In the genomic region with DNA sequence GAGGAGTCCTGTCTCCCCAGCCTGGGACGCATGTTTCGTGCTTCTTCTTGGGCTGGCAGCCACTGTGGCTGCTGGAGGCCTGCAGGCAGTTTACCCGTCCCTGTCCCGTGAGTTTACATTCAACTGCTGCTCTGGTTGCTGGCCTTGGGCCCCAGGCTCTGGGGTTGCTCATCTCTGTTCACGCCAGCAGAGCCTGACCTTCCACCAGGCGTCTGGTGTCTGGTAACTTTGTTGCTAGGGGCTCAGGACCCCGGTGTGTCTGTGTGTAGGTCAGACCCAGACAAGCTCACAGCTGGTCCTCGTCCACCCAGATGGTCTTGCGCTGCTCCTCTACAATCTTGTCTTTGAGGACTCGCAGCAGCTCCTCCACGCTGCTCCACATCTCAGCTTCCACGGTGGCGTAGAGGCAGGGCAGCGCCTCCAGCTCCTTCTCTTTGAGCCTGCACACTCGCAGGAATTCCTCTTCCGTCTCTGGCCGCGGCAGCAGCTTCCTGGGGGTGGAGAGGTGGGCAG, we compare ENCODE assay signal across 8 mouse cellular contexts. TPM values are rescaled to one million over a fixed set of nuclear protein-coding genes. Genes with fewer than 3 reads are reported as not detected.
DNase-seq lines count a peak whose midpoint lies in the region; ATAC-seq and TF ChIP-seq lines count a peak whose summit lies in the region.

No protein-coding gene starts in this region.

- H3K9ac ChIP-seq in heart, embryonic 12.5 days, result peak overlapping the region; percentile 50
- H3K9ac ChIP-seq in neural tube, embryonic 12.5 days, result no peak overlapping the region

- ATAC-seq in heart, embryonic 12.5 days (ENCODE audit: insufficient number of reproducible peaks, low FRiP score), result no peak
- ATAC-seq in granulocyte monocyte progenitor cell, adult 5-6 weeks (replicated peaks; ENCODE audit: poor library complexity, severe bottlenecking), result peak; percentile 23
- ATAC-seq in neural tube, embryonic 12.5 days (ENCODE audit: low FRiP score, low read depth), result 0 out of 2 replicates have a peak, but pooled peaks have one; percentile 13
- no peak for ATAC-seq in inflammation-experienced regulatory T-cells, adult 6 months

- H3K36me3 ChIP-seq in heart, embryonic 12.5 days, result no peaks in the 10 kb centered on the region
- no peaks in the 10 kb centered on the region for H3K36me3 ChIP-seq in neural tube, embryonic 12.5 days

- H3K27ac ChIP-seq in heart, embryonic 12.5 days (ENCODE audit: poor library complexity, severe bottlenecking), result no peak overlapping the region
- no peak overlapping the region for H3K27ac ChIP-seq in neural tube, embryonic 12.5 days
- H3K27ac ChIP-seq in cerebellum, adult 2 months (ENCODE audit: insufficient read depth, low read length), result no peak overlapping the region

- TF ChIP-seq CTCF in cerebellum, adult 2 months (IDR thresholded peaks at IDR 0.05; ENCODE audit: borderline replicate concordance, insufficient read depth, low read depth, low read length), result no peak

- no peak for TF ChIP-seq POLR2A in cerebellum, adult 2 months (IDR thresholded peaks at IDR 0.05; ENCODE audit: borderline replicate concordance, insufficient read depth, low read length)

- no peaks in the 10 kb centered on the region for H3K9me3 ChIP-seq in heart, embryonic 12.5 days (replicated peaks)
- no peaks in the 10 kb centered on the region for H3K9me3 ChIP-seq in neural tube, embryonic 12.5 days

- H3K4me1 ChIP-seq in heart, embryonic 12.5 days (replicated peaks), result peaks cover 17% of the 10 kb centered on the region
- H3K4me1 ChIP-seq in neural tube, embryonic 12.5 days, result peaks cover 26% of the 10 kb centered on the region
- no peaks in the 10 kb centered on the region for H3K4me1 ChIP-seq in cerebellum, adult 2 months (ENCODE audit: control insufficient read depth, insufficient read depth, low read length)

- peak overlapping the region; percentile 26 for H3K4me3 ChIP-seq in heart, embryonic 12.5 days
- no peak overlapping the region for H3K4me3 ChIP-seq in neural tube, embryonic 12.5 days
- no peak overlapping the region for H3K4me3 ChIP-seq in cerebellum, adult 2 months (replicated peaks; ENCODE audit: insufficient read depth, low read depth, low read length)

- DNase-seq in heart, adult 9 months (ENCODE audit: low spot score in 2 of 2), result no peak
- DNase-seq in R1 (ENCODE audit: low read depth, low spot score) (peak; percentile 31), liver (peak; percentile 31)
- no peak for DNase-seq in cerebellum, adult 2 months

- 10% methylated on average over 18 of the region's 18 CpGs for WGBS in heart, embryonic 12.5 days
- WGBS in neural tube, embryonic 12.5 days, result 23% methylated on average over 18 of the region's 18 CpGs
- WGBS in cerebellum, adult 2 months, result 11% methylated on average over 18 of the region's 18 CpGs

- H3K4me2 ChIP-seq in heart, embryonic 12.5 days, result peak overlapping the region; percentile 61
- peak overlapping the region; percentile 16; the same call in 1 of the 2 replicates for H3K4me2 ChIP-seq in neural tube, embryonic 12.5 days (replicated peaks)

- H3K27me3 ChIP-seq in heart, embryonic 12.5 days (replicated peaks), result peaks cover 2% of the 10 kb centered on the region; the same call in 1 of the 2 replicates
- no peaks in the 10 kb centered on the region for H3K27me3 ChIP-seq in neural tube, embryonic 12.5 days (replicated peaks)
- H3K27me3 ChIP-seq in cerebellum, adult 2 months (ENCODE audit: control insufficient read depth, insufficient read depth, low read length), result no peaks in the 10 kb centered on the region; the same call in 1 of the 2 replicates

RNA-seq across cellular contexts. Expression of a gene that starts 42.9 kb away (rescaled TPM):
- polyA plus RNA-seq in heart, embryonic 12.5 days (2016; fragmentation: Nextera tagmentation; extraction: Ambion mirVana), result 48.5 and 50.6 TPM in 2 replicates
- total RNA-seq in granulocyte monocyte progenitor cell, adult 5-6 weeks (2014; fragmentation: Nextera tagmentation), result 42.3 and 44.7 TPM in 2 replicates
- total RNA-seq in granulocyte monocyte progenitor cell, adult 5-6 weeks (2017), result 34.9 and 35.3 TPM in 2 replicates
- polyA plus RNA-seq in neural tube, embryonic 12.5 days (2016; fragmentation: Nextera tagmentation; extraction: Ambion mirVana), result 77.6 and 85.3 TPM in 2 replicates
- polyA plus RNA-seq in inflammation-experienced regulatory T-cells, adult 6 months (2017; shearing (Covaris generic)), result 1 to 10 TPM; 2.1 to 6.0 (median 5.9) TPM
- 104 and 123 TPM in 2 replicates for polyA plus RNA-seq in cerebellum, adult 2 months (2012; rRNA removed)

Comparison
In these comparisons a context has a peak if more than half of its experiments do, and no peak if none do; other contexts are left out.
1. ATAC-seq: peak in granulocyte monocyte progenitor cell, adult 5-6 weeks (single experiment) and neural tube, embryonic 12.5 days (single experiment); none in heart, embryonic 12.5 days (single experiment) and inflammation-experienced regulatory T-cells, adult 6 months (single experiment).
2. DNase-seq: peak in R1 (single experiment) and liver (single experiment); none in heart, adult 9 months (0 of 2) and cerebellum, adult 2 months (0 of 2).